Mouse (Mus musculus): Measurements from ENCODE around the gene Gpr87. TPM values are rescaled to one million over a fixed set of nuclear protein-coding genes. Genes with fewer than 3 reads are reported as not detected.

Gpr87 gene
- total and polyA plus RNA-seq, 3 experiments: not detected

GRCm38 (mm10) chr3:59175234-59175633 is 19.7 kb downstream of the Gpr87 start:
- dilution Hi-C loops (cut with MboI; ENCODE audit: extremely low pct_ligation_motif_present, extremely low pct_unique_long_range_greater_than_20kb, low sequenced_read_pairs): no loop called here
- Histone ChIP-seq H3K9me3 (replicated peaks; ENCODE audit: low read length) (no peaks in the 10 kb centered on the region), H3K4me2 (ENCODE audit: insufficient read depth, low read depth, poor library complexity, severe bottlenecking) (peak overlapping the region; percentile 92; the same call in 1 of the 2 replicates), H3K4me1 (ENCODE audit: control insufficient read depth in 1 of 2, insufficient read depth in 2 of 2) (peaks cover 0 to 19% of the 10 kb centered on the region in 2 experiments; a peak in 2 of 4 replicates), H3K79me2 (replicated peaks; ENCODE audit: control insufficient read depth, extremely low read depth, insufficient read depth, poor library complexity, severe bottlenecking) (no peaks in the 10 kb centered on the region), H3K9ac (ENCODE audit: insufficient read depth, low read depth) (no peak overlapping the region), H3K27ac (ENCODE audit: insufficient read depth, low read depth) (no peak overlapping the region), H3K36me3 (replicated peaks in 1 of 2; ENCODE audit: control insufficient read depth in 1 of 2, insufficient read depth in 1 of 2, low read length in 1 of 2) (no peaks in the 10 kb centered on the region), H3K27me3 (replicated peaks) (no peaks in the 10 kb centered on the region), H3K4me3 (replicated peaks in 1 of 3; ENCODE audit: low read depth in 2 of 3, low read length in 2 of 3, poor library complexity in 1 of 3) (no peak overlapping the region)
- DNase-seq (ENCODE audit: extremely low read depth): peak; percentile 75
- no peak for TF ChIP-seq MAZ (IDR thresholded peaks at IDR 0.05; ENCODE audit: low read depth, low read length)
- no peak for TF ChIP-seq ZNF384 (IDR thresholded peaks at IDR 0.05; ENCODE audit: low read depth, low read length)
- no peak for TF ChIP-seq MAX (IDR thresholded peaks at IDR 0.05; ENCODE audit: low read length)
- no peak for TF ChIP-seq MEF2A (IDR thresholded peaks at IDR 0.05; ENCODE audit: borderline replicate concordance, low read depth, low read length)
- no peak for TF ChIP-seq SIN3A (IDR thresholded peaks at IDR 0.05; ENCODE audit: low read length)
- no peak for TF ChIP-seq CHD2 (IDR thresholded peaks at IDR 0.05; ENCODE audit: low read length)
- peak; percentile 72 to 93 for TF ChIP-seq CTCF (conservative IDR thresholded peaks at IDR 0.05 in 1 of 2, IDR thresholded peaks at IDR 0.05 in 1 of 2; ENCODE audit: low read depth in 2 of 2, low read length in 2 of 2)
- no peak for TF ChIP-seq POLR2A (IDR thresholded peaks at IDR 0.05; ENCODE audit: low read depth, low read length)
- TF ChIP-seq GABPA (IDR thresholded peaks at IDR 0.05; ENCODE audit: insufficient replicate concordance, low read depth, low read length): no peak
- TF ChIP-seq E2F4 (IDR thresholded peaks at IDR 0.05; ENCODE audit: insufficient replicate concordance, low read depth, low read length): no peak
- no peak for TF ChIP-seq ETS1 (conservative IDR thresholded peaks at IDR 0.05; ENCODE audit: low read depth, low read length)
- no peak for TF ChIP-seq EP300 (IDR thresholded peaks at IDR 0.05; ENCODE audit: low read length)
- TF ChIP-seq MAFK (IDR thresholded peaks at IDR 0.05; ENCODE audit: insufficient replicate concordance, low read length): no peak
- TF ChIP-seq ZMIZ1 (IDR thresholded peaks at IDR 0.05; ENCODE audit: low read depth, low read length): no peak
- no peak for TF ChIP-seq BHLHE40 (IDR thresholded peaks at IDR 0.05; ENCODE audit: low read depth, low read length)
- peak; percentile 73 for TF ChIP-seq ZC3H11A (IDR thresholded peaks at IDR 0.05; ENCODE audit: low read depth, low read length)
- no peak; the same call in none of the 2 replicates for TF ChIP-seq RAD21 (IDR thresholded peaks at IDR 0.05; ENCODE audit: low read depth, low read length)
- no peak for TF ChIP-seq TBP (conservative IDR thresholded peaks at IDR 0.05; ENCODE audit: low read depth, low read length)
- TF ChIP-seq CHD1 (IDR thresholded peaks at IDR 0.05; ENCODE audit: low read depth, low read length): no peak
- TF ChIP-seq NELFE (IDR thresholded peaks at IDR 0.05; ENCODE audit: low read depth, low read length): no peak
- no peak for TF ChIP-seq MXI1 (IDR thresholded peaks at IDR 0.05; ENCODE audit: low read depth, low read length)
- TF ChIP-seq IRF4 (IDR thresholded peaks at IDR 0.05; ENCODE audit: low read depth, low read length): no peak
- TF ChIP-seq SMC3 (IDR thresholded peaks at IDR 0.05; ENCODE audit: low read depth, low read length): peak; percentile 95
- in situ Hi-C loops (cut with MboI; ENCODE audit: low pct_ligation_motif_present, low pct_unique_long_range_greater_than_20kb, low sequenced_read_pairs): no loop called here

Data from CH12.LX (cell line).